Mouse (Mus musculus) G1E (cell line): ENCODE measurements around the gene Ugt1a6a. TPM values are rescaled to one million over a fixed set of nuclear protein-coding genes. Genes with fewer than 3 reads are reported as not detected.
"Not testable (repeated sequence)": the region's sequence is repeated elsewhere in the genome, so short reads cannot be mapped to it uniquely, and the experiment has no call there.

ENCODE experiments used
- ATAC-seq: 2 replicates; pipeline ENCODE4 v1.8.0; 2016; ENCODE audit warnings: mild to moderate bottlenecking; ENCODE audit not compliant: insufficient number of reproducible peaks, poor library complexity, low FRiP score, severe bottlenecking; ENCODE audit errors: extremely low read depth
- DNase-seq: peaks from one replicate; pipeline ENCODE4 v3.0.0; 2012; ENCODE audit warnings: low spot score
- H3K27me3 ChIP-seq: 2 replicates; pipeline ENCODE4 v1.6.1; 2012; ENCODE audit warnings: mild to moderate bottlenecking, low read length, inconsistent platforms; ENCODE audit not compliant: insufficient read depth
- H3K36me3 ChIP-seq: replicated peaks from 2 replicates; pipeline ENCODE3; 2012; ENCODE audit warnings: mild to moderate bottlenecking, inconsistent platforms
- H3K4me1 ChIP-seq: 2 replicates; pipeline ENCODE4 v1.6.1; 2012; ENCODE audit warnings: low read depth, low read length, inconsistent platforms, mixed read lengths; ENCODE audit not compliant: insufficient read depth
- H3K4me3 ChIP-seq: 2 replicates; pipeline ENCODE4 v1.5.1; 2012; ENCODE audit warnings: low read depth, mild to moderate bottlenecking, inconsistent platforms, low read length, moderate library complexity, mixed read lengths
- H3K9me3 ChIP-seq: replicated peaks from 2 replicates; pipeline ENCODE4 v1.6.1; 2012; ENCODE audit warnings: inconsistent platforms
- CTCF ChIP-seq: IDR thresholded peaks from 2 replicates; pipeline ENCODE4 v1.5.1; 2012; ENCODE audit warnings: low read depth, low read length, inconsistent platforms, mixed read lengths
- GATA1 ChIP-seq: IDR thresholded peaks from 2 replicates; pipeline ENCODE4 v1.6.1; 2012; ENCODE audit warnings: borderline replicate concordance, low read length, inconsistent platforms, mixed read lengths
- GATA2 ChIP-seq: IDR thresholded peaks from 2 replicates; pipeline ENCODE4 v1.6.1; 2012; ENCODE audit warnings: low read depth, low read length, inconsistent platforms, borderline replicate concordance
- POLR2AphosphoS5 ChIP-seq: IDR thresholded peaks from 2 replicates; pipeline ENCODE4 v1.6.1; 2012; ENCODE audit warnings: low read depth, low read length, inconsistent platforms; ENCODE audit not compliant: insufficient replicate concordance
- TAL1 ChIP-seq: conservative IDR thresholded peaks from 2 replicates; pipeline ENCODE4 v1.6.1; 2012; ENCODE audit warnings: low read depth, low read length, inconsistent platforms, mixed read lengths
- polyA plus RNA-seq: library from polyadenylated mRNA; stranded (reverse); fragments of >175 nt; gene quantifications from 2 replicates; pipeline ENCODE4 v1.2.3, GENCODE M21; 2012
- total RNA-seq, 2 experiments: library from RNA; stranded (forward) in 1 of 2; stranded (reverse) in 1 of 2; fragments of 200-1000 nt in 1 of 2; fragments of >200 nt in 1 of 2; fragmentation: Nextera tagmentation in 1 of 2; gene quantifications; 2 replicates each; pipeline ENCODE4 v1.2.3; 2014 to 2017

Gene Ugt1a6a
- total and polyA plus RNA-seq, 3 experiments: 0.60 to 0.98 TPM; not detected in 1

- H3K9me3 ChIP-seq, DNase-seq, H3K4me3 ChIP-seq, H3K27me3 ChIP-seq, H3K36me3 ChIP-seq: not testable (repeated sequence)
- H3K4me1 ChIP-seq: peaks cover 11% of the 10 kb centered on the region; the same call in 1 of the 2 replicates
- ATAC-seq: peak; percentile 45; the same call in 1 of the 2 replicates
- peak; percentile 25; the same call in 1 of the 2 replicates for TF ChIP-seq CTCF
Measured at GRCm38 (mm10) chr1:88143966-88144675, 9.5 kb downstream of the Ugt1a6a start.

GRCm38 (mm10) chr1:88145278-88145677, 10.7 kb downstream of the Ugt1a6a start:
- H3K4me1 ChIP-seq: peaks cover 11% of the 10 kb centered on the region; the same call in 1 of the 2 replicates
- H3K4me3 ChIP-seq, H3K36me3 ChIP-seq, H3K27me3 ChIP-seq, DNase-seq, H3K9me3 ChIP-seq, ATAC-seq: not testable (repeated sequence)

GRCm38 (mm10) chr1:88150133-88150532, 15.5 kb downstream of the Ugt1a6a start:
- not testable (repeated sequence) for H3K4me1 ChIP-seq, H3K36me3 ChIP-seq, H3K4me3 ChIP-seq, DNase-seq, H3K27me3 ChIP-seq, H3K9me3 ChIP-seq
- ATAC-seq: peak; percentile 42; the same call in 1 of the 2 replicates

- peak; percentile 45; the same call in 1 of the 2 replicates for ATAC-seq
- Histone ChIP-seq H3K9me3 (no peaks in the 10 kb centered on the region), H3K36me3 (no peaks in the 10 kb centered on the region), H3K4me3 (no peak overlapping the region), H3K27me3 (0 out of 2 replicates have a peak, but pooled peaks cover 2% of the 10 kb centered on the region), H3K4me1 (no peaks in the 10 kb centered on the region; the same call in 1 of the 2 replicates)
- TF ChIP-seq GATA2: no peak
- TF ChIP-seq TAL1: no peak
- no peak for TF ChIP-seq CTCF
- no peak for TF ChIP-seq POLR2AphosphoS5
- no peak for TF ChIP-seq GATA1
- DNase-seq: no peak
Measured at GRCm38 (mm10) chr1:88158430-88158829, 23.8 kb downstream of the Ugt1a6a start.

GRCm38 (mm10) chr1:88165711-88166110, 31.1 kb downstream of the Ugt1a6a start, which contains the start of gene Ugt1a5:
Ugt1a5 (plus strand) TSS chr1:88166012.
- no peak within 1 kb of the TSS for H3K4me3 ChIP-seq
- H3K4me1 ChIP-seq: no peaks in the 10 kb centered on the region
- H3K9me3 ChIP-seq: 0 out of 2 replicates have a peak, but pooled peaks cover under 1% of the 10 kb centered on the region
- no peak for DNase-seq
- TF ChIP-seq TAL1 (no peak), POLR2AphosphoS5 (no peak), CTCF (no peak), GATA1 (no peak), GATA2 (no peak)
- H3K36me3 ChIP-seq: no peaks in the 10 kb centered on the region
- H3K27me3 ChIP-seq: peaks cover 2% of the 10 kb centered on the region; the same call in 1 of the 2 replicates
- ATAC-seq: no peak

GRCm38 (mm10) chr1:88172190-88172589, 37.6 kb downstream of the Ugt1a6a start:
- peaks cover 23% of the 10 kb centered on the region for H3K9me3 ChIP-seq
- not testable (repeated sequence) for H3K27me3 ChIP-seq, H3K36me3 ChIP-seq, H3K4me1 ChIP-seq, H3K4me3 ChIP-seq, DNase-seq, ATAC-seq

- H3K4me3 ChIP-seq: no peak overlapping the region
- H3K4me1 ChIP-seq: no peaks in the 10 kb centered on the region
- TF ChIP-seq POLR2AphosphoS5: no peak
- no peak for TF ChIP-seq TAL1
- TF ChIP-seq GATA2: no peak
- TF ChIP-seq CTCF: no peak
- TF ChIP-seq GATA1: no peak
- H3K36me3 ChIP-seq: no peaks in the 10 kb centered on the region
- H3K27me3 ChIP-seq: no peaks in the 10 kb centered on the region
- ATAC-seq (no peak), DNase-seq (no peak)
- H3K9me3 ChIP-seq: peaks cover 16% of the 10 kb centered on the region
Measured at GRCm38 (mm10) chr1:88179657-88180056, 45.0 kb downstream of the Ugt1a6a start.
